Mouse (Mus musculus): ENCODE measurements around the gene Lnp1. TPM values are rescaled to one million over a fixed set of nuclear protein-coding genes. Genes with fewer than 3 reads are reported as not detected.

The Lnp1 gene
- polyA plus RNA-seq, 1 experiment: not detected

- H3K4me1 ChIP-seq (ENCODE audit: control insufficient read depth, insufficient read depth, insufficient read length, low read length): no peaks in the 10 kb centered on the region
- no peak overlapping the region for H3K27ac ChIP-seq (replicated peaks; ENCODE audit: low read depth, low read length)
- no peak overlapping the region for H3K4me3 ChIP-seq (ENCODE audit: insufficient read depth, low read depth, low read length)
These were observed 60.3 kb downstream of the Lnp1 start for GRCm38 (mm10) chr16:56867591-56867990.

Other genes starting within 250 kb of the Lnp1 start
- 67.8 and 82.9 TPM in 2 replicates for gene Tfg, start 210.6 kb downstream of the Lnp1 start, polyA plus RNA-seq (2012; ENCODE audit: insufficient read depth, insufficient read length, missing spikeins)
- gene Adgrg7, start 132.2 kb downstream of the Lnp1 start, polyA plus RNA-seq (2012; ENCODE audit: insufficient read depth, insufficient read length, missing spikeins): not detected in 2 replicates
- gene Tmem45a, start 41.9 kb downstream of the Lnp1 start, polyA plus RNA-seq (2012; ENCODE audit: insufficient read depth, insufficient read length, missing spikeins): 2.2 and 3.8 TPM in 2 replicates
- gene Tmem45a2, start 143.3 kb upstream of the Lnp1 start, polyA plus RNA-seq (2012; ENCODE audit: insufficient read depth, insufficient read length, missing spikeins): not detected in 2 replicates
- gene Tomm70a, start 193.6 kb upstream of the Lnp1 start, polyA plus RNA-seq (2012; ENCODE audit: insufficient read depth, insufficient read length, missing spikeins): 34.9 and 35.8 TPM in 2 replicates
- 96.0 and 102 TPM in 2 replicates for gene Nit2, start 239.3 kb upstream of the Lnp1 start, polyA plus RNA-seq (2012; ENCODE audit: insufficient read depth, insufficient read length, missing spikeins)